Mouse (Mus musculus) intestine, embryonic 14.5 days (tissue): ENCODE measurements at regions not wholly inside any gene's neighbourhood (a gene's known extent, or its start where the extent isn't known, plus 50 kb on each side); places are given as distances from the start of the nearest gene placed in this dataset.

ENCODE experiments used
- ATAC-seq: fragments of 200-750 bp; cut with Nextera tagmentation; replicated peaks from 2 replicates; pipeline ENCODE4 v1.8.0; 2017; ENCODE audit warnings: low read depth, moderate number of reproducible peaks, moderate TSS enrichment, moderate library complexity; ENCODE audit not compliant: low FRiP score, low TSS enrichment
- DNase-seq: peaks from one replicate; pipeline ENCODE4 v3.0.0-alpha.2; 2018; ENCODE audit warnings: low spot score
- H3K27ac ChIP-seq: fragments of 300-500 bp; sonication (generic); 2 replicates; pipeline ENCODE4 v1.5.1; 2014; ENCODE audit warnings: low read depth, mild to moderate bottlenecking, control low read depth
- H3K27me3 ChIP-seq: fragments of 300-500 bp; sonication (generic); replicated peaks from 2 replicates; pipeline ENCODE4 v1.6.1; 2014; ENCODE audit warnings: low read length, control low read depth; ENCODE audit not compliant: control insufficient read depth, insufficient read depth
- H3K36me3 ChIP-seq: fragments of 300-500 bp; sonication (generic); 2 replicates; pipeline ENCODE4 v1.6.1; 2014; ENCODE audit warnings: low read length, control low read depth; ENCODE audit not compliant: control insufficient read depth, insufficient read depth
- H3K4me1 ChIP-seq: fragments of 300-500 bp; sonication (generic); replicated peaks from 2 replicates; pipeline ENCODE4 v1.6.1; 2014; ENCODE audit warnings: low read length, control low read depth, mixed read lengths; ENCODE audit not compliant: control insufficient read depth, insufficient read depth
- H3K4me2 ChIP-seq: fragments of 300-500 bp; sonication (generic); 2 replicates; pipeline ENCODE4 v1.6.1; 2014; ENCODE audit warnings: low read length
- H3K4me3 ChIP-seq: fragments of 300-500 bp; sonication (generic); 2 replicates; pipeline ENCODE4 v1.5.1; 2014; ENCODE audit warnings: low read depth, low read length, control low read depth, mixed read lengths
- H3K9ac ChIP-seq: fragments of 300-500 bp; sonication (generic); 2 replicates; pipeline ENCODE4 v1.6.1; 2014; ENCODE audit warnings: mild to moderate bottlenecking, low read length
- H3K9me3 ChIP-seq: fragments of 300-500 bp; sonication (generic); 2 replicates; pipeline ENCODE4 v1.6.1; 2016; ENCODE audit warnings: low read length, control low read depth; ENCODE audit not compliant: control insufficient read depth
- WGBS: fragments of 180-500 bp; shearing (Covaris S2); extraction: QIAGEN DNeasy Blood & Tissue Kit; methylation state at CpG from one replicate; pipeline ENCODE4 v1.1.7; 2014; 5-methylcytosine and 5-hydroxymethylcytosine counted together

- H3K4me3 ChIP-seq = no peak overlapping the region
- ATAC-seq = no peak
- 78% methylated on average over 7 of the region's 7 CpGs for WGBS
Observed at GRCm38 (mm10) chr6:84463592-84464367, 129.9 kb downstream of the Cyp26b1 start.

DNA sequence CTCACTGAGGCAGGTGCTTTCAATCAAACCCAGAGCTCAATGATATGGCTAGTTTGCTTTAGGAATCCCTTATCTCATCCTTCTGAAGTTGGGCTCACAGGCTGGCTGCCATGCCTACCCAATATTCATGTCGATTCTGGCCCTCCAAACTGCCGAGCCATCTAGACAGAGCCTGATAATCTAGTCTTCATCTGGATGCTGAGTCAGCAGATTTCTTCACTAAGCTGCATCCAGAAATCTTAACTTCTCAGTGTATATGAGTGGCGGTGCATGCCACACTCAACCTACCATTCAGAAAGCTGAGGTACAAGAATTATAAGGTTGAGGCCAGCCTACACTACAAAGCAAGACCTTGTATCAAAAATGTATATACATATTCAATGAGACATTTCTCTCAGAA, 136.9 kb downstream of the Cyp26b1 start:
- Histone ChIP-seq H3K9ac (no peak overlapping the region), H3K4me2 (no peak overlapping the region), H3K27ac (no peak overlapping the region), H3K4me1 (no peaks in the 10 kb centered on the region), H3K4me3 (no peak overlapping the region), H3K36me3 (no peaks in the 10 kb centered on the region), H3K27me3 (no peaks in the 10 kb centered on the region), H3K9me3 (no peaks in the 10 kb centered on the region)
- 80% methylated on average over 3 of the region's 3 CpGs for WGBS
- ATAC-seq = no peak
- DNase-seq = no peak

More at GRCm38 (mm10) chr6:84463592-84464367, 129.9 kb downstream of the Cyp26b1 start:
- no peak for DNase-seq
- Histone ChIP-seq H3K9me3 (no peaks in the 10 kb centered on the region), H3K27ac (no peak overlapping the region), H3K4me1 (no peaks in the 10 kb centered on the region), H3K36me3 (no peaks in the 10 kb centered on the region), H3K9ac (no peak overlapping the region), H3K27me3 (no peaks in the 10 kb centered on the region), H3K4me2 (no peak overlapping the region)

DNA sequence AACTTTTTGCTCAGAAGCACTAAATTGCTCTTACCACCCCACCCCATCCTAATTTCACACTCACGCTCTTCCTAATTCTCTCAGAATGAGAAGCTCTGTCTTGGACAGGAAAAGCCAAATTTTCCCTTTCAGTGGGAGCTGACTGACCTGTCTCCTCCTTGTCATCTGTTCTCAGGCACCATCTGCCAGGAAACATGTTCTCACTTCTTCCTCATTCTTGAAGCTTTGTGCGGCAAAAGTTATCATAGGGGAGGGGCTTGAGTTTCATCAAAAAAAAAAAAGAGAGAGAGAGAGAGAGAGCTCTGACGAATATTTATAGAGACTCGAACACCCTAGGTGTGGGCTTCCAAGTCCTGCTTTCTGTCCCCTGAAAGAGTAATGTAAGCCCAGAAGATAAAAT, 148.6 kb downstream of the Cyp26b1 start:
- H3K4me3 ChIP-seq = no peak overlapping the region
- 44% methylated on average over 4 of the region's 4 CpGs for WGBS
- H3K9ac ChIP-seq = no peak overlapping the region
- H3K9me3 ChIP-seq = peaks cover 6% of the 10 kb centered on the region; the same call in 1 of the 2 replicates
- H3K4me2 ChIP-seq = no peak overlapping the region
- H3K4me1 ChIP-seq = no peaks in the 10 kb centered on the region
- DNase-seq (no peak), ATAC-seq (no peak)
- no peaks in the 10 kb centered on the region for H3K27me3 ChIP-seq
- H3K36me3 ChIP-seq = no peaks in the 10 kb centered on the region
- no peak overlapping the region for H3K27ac ChIP-seq

DNA sequence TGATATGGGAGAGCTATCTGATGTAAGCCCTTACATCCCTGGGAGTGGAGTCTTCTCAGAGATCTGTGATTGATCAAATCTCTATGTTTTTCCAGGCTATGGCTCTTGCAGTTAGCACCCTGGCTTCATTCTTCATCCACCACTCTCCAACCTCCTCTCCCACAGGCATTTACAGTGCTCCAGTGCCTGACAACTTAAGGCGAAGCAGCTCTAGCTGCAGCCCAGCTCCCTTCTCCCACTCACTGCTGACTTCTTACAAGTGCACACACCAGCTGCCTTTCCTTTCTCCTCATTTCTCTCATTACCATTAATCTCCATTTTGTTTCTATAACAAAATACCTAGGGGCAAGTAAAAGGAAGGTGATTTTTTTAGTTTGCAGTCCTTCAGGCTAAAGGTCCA, 151.0 kb downstream of the Cyp26b1 start:
- no peak overlapping the region for H3K4me2 ChIP-seq
- no peak overlapping the region for H3K9ac ChIP-seq
- no peaks in the 10 kb centered on the region for H3K4me1 ChIP-seq
- DNase-seq (no peak), ATAC-seq (no peak)
- H3K27me3 ChIP-seq = no peaks in the 10 kb centered on the region
- WGBS = 68% methylated on average over 1 of the region's 1 CpGs
- H3K4me3 ChIP-seq = no peak overlapping the region
- no peaks in the 10 kb centered on the region for H3K36me3 ChIP-seq
- no peak overlapping the region for H3K27ac ChIP-seq
- H3K9me3 ChIP-seq = peaks cover 6% of the 10 kb centered on the region; the same call in 1 of the 2 replicates

- no peak for DNase-seq
- H3K27ac ChIP-seq = no peak overlapping the region
- H3K4me2 ChIP-seq = no peak overlapping the region
- ATAC-seq = no peak
- no peak overlapping the region for H3K9ac ChIP-seq
- H3K4me1 ChIP-seq = no peaks in the 10 kb centered on the region
- peaks cover 6% of the 10 kb centered on the region; the same call in 1 of the 2 replicates for H3K9me3 ChIP-seq
- no peaks in the 10 kb centered on the region for H3K36me3 ChIP-seq
- no peaks in the 10 kb centered on the region for H3K27me3 ChIP-seq
- WGBS = 68% methylated on average over 5 of the region's 5 CpGs
- no peak overlapping the region for H3K4me3 ChIP-seq
Observed at GRCm38 (mm10) chr6:84441721-84442480, 151.8 kb downstream of the Cyp26b1 start.

DNA sequence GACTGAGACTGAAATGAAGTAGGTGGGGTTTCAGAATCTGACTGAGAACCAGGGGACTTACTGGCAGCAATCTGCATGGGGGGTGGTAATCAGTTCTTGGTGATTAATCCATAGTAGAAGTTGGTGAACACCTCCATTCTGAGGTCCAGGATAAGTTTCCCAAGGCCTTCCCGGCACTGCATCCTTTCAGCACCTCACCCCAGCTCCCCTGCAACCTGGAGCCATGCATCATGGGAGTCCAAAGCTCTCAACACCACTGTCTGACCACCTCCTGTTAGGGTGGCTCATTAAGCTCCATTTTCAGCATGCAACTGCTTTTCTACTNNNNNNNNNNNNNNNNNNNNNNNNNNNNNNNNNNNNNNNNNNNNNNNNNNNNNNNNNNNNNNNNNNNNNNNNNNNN, 157.0 kb downstream of the Cyp26b1 start:
- no peak overlapping the region for H3K4me3 ChIP-seq
- H3K36me3 ChIP-seq = no peaks in the 10 kb centered on the region
- H3K9me3 ChIP-seq = peaks cover 6% of the 10 kb centered on the region; the same call in 1 of the 2 replicates
- H3K4me1 ChIP-seq = no peaks in the 10 kb centered on the region
- no peak for DNase-seq
- H3K27ac ChIP-seq = no peak overlapping the region
- ATAC-seq = no peak
- no peaks in the 10 kb centered on the region for H3K27me3 ChIP-seq
- no peak overlapping the region for H3K9ac ChIP-seq
- 85% methylated on average over 1 of the region's 1 CpGs for WGBS
- no peak overlapping the region for H3K4me2 ChIP-seq

GRCm38 (mm10) chr6:84434532-84434931, 159.2 kb downstream of the Cyp26b1 start:
- no peak for ATAC-seq
- H3K27me3 ChIP-seq = no peaks in the 10 kb centered on the region
- H3K9ac ChIP-seq = no peak overlapping the region
- H3K36me3 ChIP-seq = no peaks in the 10 kb centered on the region
- H3K9me3 ChIP-seq = no peaks in the 10 kb centered on the region
- peaks cover 3% of the 10 kb centered on the region; the same call in 1 of the 2 replicates for H3K4me1 ChIP-seq
- no peak overlapping the region for H3K4me2 ChIP-seq
- no peak for DNase-seq
- no peak overlapping the region for H3K4me3 ChIP-seq
- no peak overlapping the region for H3K27ac ChIP-seq
- 80% methylated on average over 6 of the region's 6 CpGs for WGBS

GRCm38 (mm10) chr6:84431622-84431955, 162.1 kb downstream of the Cyp26b1 start:
- Histone ChIP-seq H3K9ac (no peak overlapping the region), H3K9me3 (no peaks in the 10 kb centered on the region), H3K27me3 (no peaks in the 10 kb centered on the region), H3K4me3 (no peak overlapping the region), H3K27ac (no peak overlapping the region), H3K36me3 (no peaks in the 10 kb centered on the region), H3K4me2 (no peak overlapping the region), H3K4me1 (peaks cover 3% of the 10 kb centered on the region; the same call in 1 of the 2 replicates)
- ATAC-seq (no peak), DNase-seq (no peak)
- 63% methylated on average over 2 of the region's 2 CpGs for WGBS
